Comparison of ENCODE assay signal across 11 mouse cellular contexts in the genomic region with DNA sequence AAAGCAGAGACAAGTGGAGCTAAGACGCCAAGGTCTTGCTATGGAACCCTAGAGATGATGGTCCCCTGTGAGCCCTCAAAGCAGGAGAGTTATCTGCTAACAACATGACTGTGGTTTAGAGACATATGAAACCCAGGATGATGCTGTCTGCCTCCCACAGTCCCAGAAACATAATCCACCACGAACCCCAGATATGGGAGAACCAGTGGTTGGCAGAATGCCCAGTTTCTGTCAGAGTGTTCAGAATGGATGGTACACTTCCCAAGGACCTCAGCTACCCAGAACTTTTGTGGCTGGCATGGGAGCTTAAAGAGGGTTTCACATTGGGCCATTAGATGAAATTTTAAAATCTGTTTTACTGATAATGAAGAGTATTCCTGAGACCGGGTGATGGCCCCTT. TPM values are rescaled to one million over a fixed set of nuclear protein-coding genes. Genes with fewer than 3 reads are reported as not detected.
DNase-seq lines count a peak whose midpoint lies in the region; ATAC-seq and TF ChIP-seq lines count a peak whose summit lies in the region.
"Had no signal": no experiment of that assay in that cellular context is flagged by ENCODE, and none has a peak within 500 bp of the region (broad histone marks: within the 10 kb centered on the region; RNA-seq: fewer than 3 reads in every experiment).

No protein-coding gene starts in this region.

- no peak overlapping the region for H3K9ac ChIP-seq in hindbrain, embryonic 11.5 days (ENCODE audit: low read depth, low read length)
- H3K9ac ChIP-seq in midbrain, postnatal 0 days (replicated peaks; ENCODE audit: low read length, poor library complexity, severe bottlenecking), result no peak overlapping the region
- no peak overlapping the region for H3K9ac ChIP-seq in lung, embryonic 16.5 days (ENCODE audit: low read length)

- intact Hi-C loops in gastrocnemius, postnatal 36 days (cut with DNase I), result loop anchor here (5.0 kb wide), 1 partner anchor 56 kb away; a partner anchor contains a TSS

- ATAC-seq in hindbrain, embryonic 11.5 days (ENCODE audit: low FRiP score), result no peak
- no peak for ATAC-seq in midbrain, postnatal 0 days (ENCODE audit: low FRiP score)
- peak; percentile 66 for ATAC-seq in lung, embryonic 16.5 days (ENCODE audit: low read depth)
- ATAC-seq: Patski had no signal

- H3K4me1 ChIP-seq in hindbrain, embryonic 11.5 days (replicated peaks; ENCODE audit: control insufficient read depth, insufficient read depth, low read length), result no peaks in the 10 kb centered on the region
- peaks cover 11% of the 10 kb centered on the region; the same call in 1 of the 2 replicates for H3K4me1 ChIP-seq in hindbrain, embryonic 10.5 days (replicated peaks)
- H3K4me1 ChIP-seq in midbrain, postnatal 0 days (ENCODE audit: insufficient read depth, low read length), result no peaks in the 10 kb centered on the region
- 0 out of 2 replicates have a peak, but pooled peaks cover 7% of the 10 kb centered on the region for H3K4me1 ChIP-seq in midbrain, embryonic 10.5 days
- peaks cover 5% of the 10 kb centered on the region; the same call in 1 of the 2 replicates for H3K4me1 ChIP-seq in lung, embryonic 16.5 days (replicated peaks; ENCODE audit: control insufficient read depth, insufficient read depth, low read length)

- H3K27ac ChIP-seq in hindbrain, embryonic 11.5 days (ENCODE audit: low read depth, low read length), result no peak overlapping the region
- H3K27ac ChIP-seq in hindbrain, embryonic 10.5 days, result no peak overlapping the region
- no peak overlapping the region for H3K27ac ChIP-seq in midbrain, postnatal 0 days (ENCODE audit: low read depth, low read length)
- no peak overlapping the region for H3K27ac ChIP-seq in midbrain, embryonic 10.5 days (replicated peaks)
- no peak overlapping the region for H3K27ac ChIP-seq in lung, embryonic 16.5 days (ENCODE audit: low read length)

- no peak overlapping the region for H3K4me3 ChIP-seq in hindbrain, embryonic 11.5 days (ENCODE audit: low read depth, low read length)
- no peak overlapping the region for H3K4me3 ChIP-seq in hindbrain, embryonic 10.5 days
- no peak overlapping the region for H3K4me3 ChIP-seq in midbrain, postnatal 0 days (ENCODE audit: low read depth, low read length)
- no peak overlapping the region for H3K4me3 ChIP-seq in midbrain, embryonic 10.5 days
- H3K4me3 ChIP-seq in lung, embryonic 16.5 days (ENCODE audit: low read length), result no peak overlapping the region

- H3K9me3 ChIP-seq in hindbrain, embryonic 11.5 days (ENCODE audit: control insufficient read depth, low read length), result no peaks in the 10 kb centered on the region
- H3K9me3 ChIP-seq in hindbrain, embryonic 10.5 days, result no peaks in the 10 kb centered on the region
- H3K9me3 ChIP-seq in midbrain, postnatal 0 days (ENCODE audit: low read length), result no peaks in the 10 kb centered on the region
- H3K9me3 ChIP-seq in midbrain, embryonic 10.5 days (replicated peaks), result no peaks in the 10 kb centered on the region
- no peaks in the 10 kb centered on the region for H3K9me3 ChIP-seq in lung, embryonic 16.5 days (ENCODE audit: control insufficient read depth, low read length)

- H3K36me3 ChIP-seq in hindbrain, embryonic 11.5 days (ENCODE audit: control insufficient read depth, insufficient read depth, low read length), result no peaks in the 10 kb centered on the region
- H3K36me3 ChIP-seq in hindbrain, embryonic 10.5 days, result no peaks in the 10 kb centered on the region
- H3K36me3 ChIP-seq in midbrain, postnatal 0 days (ENCODE audit: insufficient read depth, low read length), result no peaks in the 10 kb centered on the region
- no peaks in the 10 kb centered on the region for H3K36me3 ChIP-seq in midbrain, embryonic 10.5 days
- H3K36me3 ChIP-seq in lung, embryonic 16.5 days (ENCODE audit: control insufficient read depth, insufficient read depth, low read length), result no peaks in the 10 kb centered on the region

- no peaks in the 10 kb centered on the region for H3K27me3 ChIP-seq in hindbrain, embryonic 11.5 days (ENCODE audit: control insufficient read depth, insufficient read depth, low read length)
- H3K27me3 ChIP-seq in hindbrain, embryonic 10.5 days (ENCODE audit: insufficient read depth, poor library complexity, severe bottlenecking), result no peaks in the 10 kb centered on the region; the same call in 1 of the 2 replicates
- H3K27me3 ChIP-seq in midbrain, postnatal 0 days (ENCODE audit: insufficient read depth, low read length), result no peaks in the 10 kb centered on the region
- no peaks in the 10 kb centered on the region; the same call in 1 of the 2 replicates for H3K27me3 ChIP-seq in midbrain, embryonic 10.5 days (ENCODE audit: low read depth, poor library complexity, severe bottlenecking)
- H3K27me3 ChIP-seq in lung, embryonic 16.5 days (ENCODE audit: control insufficient read depth, insufficient read depth, low read depth, low read length), result no peaks in the 10 kb centered on the region

- H3K4me2 ChIP-seq in hindbrain, embryonic 11.5 days (replicated peaks; ENCODE audit: low read depth, low read length), result no peak overlapping the region
- no peak overlapping the region for H3K4me2 ChIP-seq in midbrain, postnatal 0 days (ENCODE audit: low read depth, low read length, poor library complexity, severe bottlenecking)
- H3K4me2 ChIP-seq in lung, embryonic 16.5 days (ENCODE audit: low read depth, low read length), result no peak overlapping the region

- 65% methylated on average over 3 of the region's 3 CpGs for WGBS in hindbrain, embryonic 11.5 days
- WGBS in hindbrain, embryonic 10.5 days, result 77% methylated on average over 3 of the region's 3 CpGs
- WGBS in midbrain, postnatal 0 days, result 56% methylated on average over 3 of the region's 3 CpGs
- WGBS in midbrain, embryonic 10.5 days, result 89% methylated on average over 3 of the region's 3 CpGs
- 31% methylated on average over 3 of the region's 3 CpGs for WGBS in lung, embryonic 16.5 days

- peak; percentile 26 for DNase-seq in hindbrain, embryonic 11.5 days (ENCODE audit: low spot score)
- DNase-seq in hindbrain, embryonic 10.5 days (ENCODE audit: low spot score), result no peak
- DNase-seq in midbrain, postnatal 0 days (ENCODE audit: low spot score), result peak; percentile 52
- no peak for DNase-seq in midbrain, embryonic 10.5 days (ENCODE audit: low spot score)
- DNase-seq in adrenal gland, postnatal 25 days, result peak; percentile 39
- no peak for DNase-seq in B cell, adult 2 months
- DNase-seq in gastrocnemius, postnatal 36 days, result no peak
- DNase-seq: cerebellum, adult 18-20 months; thymus, adult 2 months had no signal

- no peak for TF ChIP-seq CTCF in midbrain, postnatal 0 days (IDR thresholded peaks at IDR 0.05)

RNA-seq across cellular contexts. Expression of a gene that starts 57.1 kb away (rescaled TPM):
- 11.4 and 13.2 TPM in 2 replicates for polyA plus RNA-seq in hindbrain, embryonic 11.5 days (2014; fragmentation: Nextera tagmentation; extraction: Ambion mirVana)
- 17.0 and 17.2 TPM in 2 replicates for polyA plus RNA-seq in hindbrain, embryonic 10.5 days (2016; fragmentation: Nextera tagmentation; extraction: Ambion mirVana)
- 34.2 and 37.0 TPM in 2 replicates for total RNA-seq in midbrain, postnatal 0 days (2014; rRNA removed)
- 22.2 and 22.8 TPM in 2 replicates for polyA plus RNA-seq in midbrain, postnatal 0 days (2015; fragmentation: Nextera tagmentation; extraction: Ambion mirVana)
- polyA plus RNA-seq in midbrain, embryonic 10.5 days (2016; fragmentation: Nextera tagmentation; extraction: Ambion mirVana), result 12.4 and 16.8 TPM in 2 replicates
- 44.5 and 46.1 TPM in 2 replicates for total RNA-seq in adrenal gland, postnatal 25 days (2021)
- 14.1 and 14.6 TPM in 2 replicates for polyA plus RNA-seq in lung, embryonic 16.5 days (2015; fragmentation: Nextera tagmentation; extraction: Ambion mirVana)
- 1 to 10 TPM in 1 of 2 experiments, under 1 TPM in 1; 0.56 to 1.9 TPM for total RNA-seq in gastrocnemius, postnatal 36 days (2021)

Comparison
In these comparisons a context has a peak if more than half of its experiments do, and no peak if none do; other contexts are left out.
1. DNase-seq: peak in hindbrain, embryonic 11.5 days (single experiment), midbrain, postnatal 0 days (single experiment) and adrenal gland, postnatal 25 days (single experiment); none in hindbrain, embryonic 10.5 days (single experiment), midbrain, embryonic 10.5 days (single experiment), B cell, adult 2 months (0 of 2) and gastrocnemius, postnatal 36 days (0 of 2).